Mouse (Mus musculus) CH12.LX (cell line): ENCODE data around the gene Il4. TPM values are rescaled to one million over a fixed set of nuclear protein-coding genes. Genes with fewer than 3 reads are reported as not detected.
A peak's percentile ranks its signal among the peaks of the same experiment; 100 is the strongest.

Experiments
- DNase-seq: peaks from one replicate; pipeline ENCODE4 v3.0.0-alpha.2; 2013; ENCODE audit errors: extremely low read depth
- H3K27ac ChIP-seq: 2 replicates; pipeline ENCODE4 v1.5.1; 2012; ENCODE audit warnings: low read depth, mild to moderate bottlenecking, control low read depth, moderate library complexity; ENCODE audit not compliant: insufficient read depth
- H3K27me3 ChIP-seq: replicated peaks from 2 replicates; pipeline ENCODE3; 2012; ENCODE audit warnings: inconsistent platforms
- H3K36me3 ChIP-seq, 2 experiments: replicated peaks in 1 of 2; 2 replicates each; pipeline versions ENCODE3 to v1.6.1; 2012; ENCODE audit warnings: inconsistent platforms in 1 of 2, low read length in 1 of 2, mild to moderate bottlenecking in 1 of 2, mixed read lengths in 1 of 2, moderate library complexity in 1 of 2; ENCODE audit not compliant: control insufficient read depth in 1 of 2, insufficient read depth in 1 of 2
- H3K4me1 ChIP-seq, 2 experiments: 2 replicates each; pipeline ENCODE4 v1.6.1; 2012; ENCODE audit warnings: inconsistent platforms in 1 of 2, moderate library complexity in 1 of 2; ENCODE audit not compliant: insufficient read depth in 2 of 2, control insufficient read depth in 1 of 2
- H3K4me2 ChIP-seq: 2 replicates; pipeline ENCODE4 v1.6.1; 2012; ENCODE audit warnings: low read depth, mild to moderate bottlenecking, control low read depth; ENCODE audit not compliant: poor library complexity, insufficient read depth, severe bottlenecking
- H3K4me3 ChIP-seq, 3 experiments: fragments of 150-350 bp in 1 of 3; sonication (generic) in 1 of 3; replicated peaks in 1 of 3; 2 replicates each; pipeline versions ENCODE3 to v1.5.1; 2011 to 2012; ENCODE audit warnings: low read depth in 2 of 3, low read length in 2 of 3, mild to moderate bottlenecking in 2 of 3, moderate library complexity in 2 of 3, control low read depth in 1 of 3, improper control_type of control experiment in 1 of 3, inconsistent platforms in 1 of 3, mixed read lengths in 1 of 3; ENCODE audit not compliant: poor library complexity in 1 of 3
- H3K79me2 ChIP-seq: replicated peaks from 2 replicates; pipeline ENCODE4 v1.6.1; 2012; ENCODE audit warnings: mild to moderate bottlenecking, moderate library complexity; ENCODE audit not compliant: control insufficient read depth, poor library complexity, insufficient read depth, severe bottlenecking; ENCODE audit errors: extremely low read depth
- H3K9ac ChIP-seq: 2 replicates; pipeline ENCODE4 v1.6.1; 2012; ENCODE audit warnings: low read depth, mild to moderate bottlenecking, control low read depth, moderate library complexity; ENCODE audit not compliant: insufficient read depth
- H3K9me3 ChIP-seq: replicated peaks from 2 replicates; pipeline ENCODE3; 2012; ENCODE audit warnings: low read length, inconsistent platforms, mixed read lengths
- BHLHE40 ChIP-seq: IDR thresholded peaks from 2 replicates; pipeline ENCODE4 v1.6.1; 2011; ENCODE audit warnings: mild to moderate bottlenecking, low read depth, low read length, improper control_type of control experiment
- CHD1 ChIP-seq: IDR thresholded peaks from 2 replicates; pipeline ENCODE4 v1.6.1; 2012; ENCODE audit warnings: low read depth, low read length, improper control_type of control experiment, inconsistent platforms
- CHD2 ChIP-seq: IDR thresholded peaks from 2 replicates; pipeline ENCODE4 v1.6.1; 2011; ENCODE audit warnings: low read length, improper control_type of control experiment
- ELF1 ChIP-seq: IDR thresholded peaks from 2 replicates; pipeline ENCODE4 v1.6.1; 2014; ENCODE audit warnings: low read depth, mild to moderate bottlenecking, inconsistent platforms, low read length, improper control_type of control experiment
- EP300 ChIP-seq: IDR thresholded peaks from 2 replicates; pipeline ENCODE4 v1.6.1; 2011; ENCODE audit warnings: low read length, improper control_type of control experiment
- ETS1 ChIP-seq: conservative IDR thresholded peaks from 2 replicates; pipeline ENCODE4 v1.6.1; 2012; ENCODE audit warnings: low read depth, mild to moderate bottlenecking, inconsistent platforms, low read length, improper control_type of control experiment, moderate library complexity
- GABPA ChIP-seq: IDR thresholded peaks from 2 replicates; pipeline ENCODE4 v1.6.1; 2012; ENCODE audit warnings: low read depth, low read length, improper control_type of control experiment, inconsistent platforms; ENCODE audit not compliant: insufficient replicate concordance
- HCFC1 ChIP-seq: IDR thresholded peaks from 2 replicates; pipeline ENCODE4 v1.6.1; 2012; ENCODE audit warnings: low read depth, mild to moderate bottlenecking, inconsistent platforms, low read length, improper control_type of control experiment
- IRF4 ChIP-seq: IDR thresholded peaks from 2 replicates; pipeline ENCODE4 v1.6.1; 2014; ENCODE audit warnings: low read depth, mild to moderate bottlenecking, inconsistent platforms, low read length, improper control_type of control experiment
- JUN ChIP-seq: IDR thresholded peaks from 2 replicates; pipeline ENCODE4 v1.6.1; 2011; ENCODE audit warnings: low read depth, mild to moderate bottlenecking, low read length, improper control_type of control experiment, moderate library complexity; ENCODE audit not compliant: insufficient read depth
- KAT2A ChIP-seq: IDR thresholded peaks from 2 replicates; pipeline ENCODE4 v1.6.1; 2012; ENCODE audit warnings: low read length, improper control_type of control experiment, inconsistent platforms; ENCODE audit not compliant: insufficient replicate concordance
- MAX ChIP-seq: IDR thresholded peaks from 2 replicates; pipeline ENCODE4 v1.6.1; 2011; ENCODE audit warnings: low read length, improper control_type of control experiment
- MAZ ChIP-seq: IDR thresholded peaks from 2 replicates; pipeline ENCODE4 v1.6.1; 2012; ENCODE audit warnings: low read depth, mild to moderate bottlenecking, inconsistent platforms, low read length, improper control_type of control experiment, moderate library complexity
- MEF2A ChIP-seq: IDR thresholded peaks from 2 replicates; pipeline ENCODE4 v1.6.1; 2014; ENCODE audit warnings: low read depth, mild to moderate bottlenecking, inconsistent platforms, low read length, improper control_type of control experiment, borderline replicate concordance
- MXI1 ChIP-seq: IDR thresholded peaks from 2 replicates; pipeline ENCODE4 v1.6.1; 2011; ENCODE audit warnings: mild to moderate bottlenecking, low read depth, low read length, improper control_type of control experiment
- MYC ChIP-seq: IDR thresholded peaks from 2 replicates; pipeline ENCODE4 v1.6.1; 2011; ENCODE audit warnings: low read depth, mild to moderate bottlenecking, improper control_type of control experiment, low read length
- NRF1 ChIP-seq: IDR thresholded peaks from 2 replicates; pipeline ENCODE4 v1.6.1; 2014; ENCODE audit warnings: low read depth, mild to moderate bottlenecking, inconsistent platforms, low read length, improper control_type of control experiment, moderate library complexity
- PAX5 ChIP-seq: IDR thresholded peaks from 2 replicates; pipeline ENCODE4 v1.6.1; 2012; ENCODE audit warnings: low read length, inconsistent platforms, mixed read lengths
- POLR2A ChIP-seq: IDR thresholded peaks from 2 replicates; pipeline ENCODE4 v1.6.1; 2011; ENCODE audit warnings: low read depth, mild to moderate bottlenecking, improper control_type of control experiment, low read length
- POLR2AphosphoS2 ChIP-seq: IDR thresholded peaks from 2 replicates; pipeline ENCODE4 v1.6.1; 2011; ENCODE audit warnings: low read depth, low read length, improper control_type of control experiment
- RAD21 ChIP-seq: IDR thresholded peaks from 2 replicates; pipeline ENCODE4 v1.6.1; 2011; ENCODE audit warnings: low read depth, mild to moderate bottlenecking, low read length, improper control_type of control experiment, moderate library complexity
- SIN3A ChIP-seq: IDR thresholded peaks from 2 replicates; pipeline ENCODE4 v1.6.1; 2012; ENCODE audit warnings: low read length, improper control_type of control experiment, inconsistent platforms
- TCF12 ChIP-seq: IDR thresholded peaks from 2 replicates; pipeline ENCODE4 v1.6.1; 2014; ENCODE audit warnings: low read depth, mild to moderate bottlenecking, inconsistent platforms, low read length, improper control_type of control experiment
- UBTF ChIP-seq: IDR thresholded peaks from 2 replicates; pipeline ENCODE4 v1.6.1; 2012; ENCODE audit warnings: low read depth, mild to moderate bottlenecking, inconsistent platforms, low read length, improper control_type of control experiment, moderate library complexity
- USF1 ChIP-seq: IDR thresholded peaks from 2 replicates; pipeline ENCODE4 v1.6.1; 2014; ENCODE audit warnings: low read depth, mild to moderate bottlenecking, inconsistent platforms, low read length, improper control_type of control experiment
- ZC3H11A ChIP-seq: IDR thresholded peaks from 2 replicates; pipeline ENCODE4 v1.6.1; 2012; ENCODE audit warnings: low read depth, mild to moderate bottlenecking, inconsistent platforms, low read length, improper control_type of control experiment
- ZKSCAN1 ChIP-seq: IDR thresholded peaks from 2 replicates; pipeline ENCODE4 v1.6.1; 2012; ENCODE audit warnings: low read depth, inconsistent platforms, low read length, improper control_type of control experiment, borderline replicate concordance
- ZMIZ1 ChIP-seq: IDR thresholded peaks from 2 replicates; pipeline ENCODE4 v1.6.1; 2012; ENCODE audit warnings: low read depth, mild to moderate bottlenecking, inconsistent platforms, low read length, improper control_type of control experiment
- ZNF384 ChIP-seq: IDR thresholded peaks from 2 replicates; pipeline ENCODE4 v1.6.1; 2012; ENCODE audit warnings: low read depth, low read length, improper control_type of control experiment, inconsistent platforms
- dilution Hi-C: fragments of 300-500 bp; cut with MboI; formaldehyde crosslinking; loops from 2 replicates; pipeline ENCODE4 v1.14.3; 2020; ENCODE audit warnings: low sequenced_read_pairs; ENCODE audit not compliant: extremely low pct_unique_long_range_greater_than_20kb, extremely low pct_ligation_motif_present
- in situ Hi-C: fragments of 300-500 bp; cut with MboI; formaldehyde crosslinking; loops from 3 replicates; pipeline ENCODE4 v1.14.3; 2019; ENCODE audit warnings: low sequenced_read_pairs, low pct_ligation_motif_present, low pct_unique_long_range_greater_than_20kb, mixed read lengths
- polyA plus RNA-seq: library from polyadenylated mRNA; unstranded; fragments of >175 nt; gene quantifications from 2 replicates; pipeline ENCODE4 v1.2.1, GENCODE M21; 2012; ENCODE audit warnings: low read depth; ENCODE audit not compliant: insufficient read length
- total RNA-seq, 2 experiments: library from RNA; depleted of rRNA; stranded (reverse); fragments of 300-350 nt in 1 of 2; fragments of >200 nt in 1 of 2; gene quantifications; 2 replicates each; pipeline ENCODE4 v1.2.3; 2012 to 2014

Il4 gene
- total and polyA plus RNA-seq, 3 experiments, result 19.5 to 75.5 (median 35.6) TPM

DNA sequence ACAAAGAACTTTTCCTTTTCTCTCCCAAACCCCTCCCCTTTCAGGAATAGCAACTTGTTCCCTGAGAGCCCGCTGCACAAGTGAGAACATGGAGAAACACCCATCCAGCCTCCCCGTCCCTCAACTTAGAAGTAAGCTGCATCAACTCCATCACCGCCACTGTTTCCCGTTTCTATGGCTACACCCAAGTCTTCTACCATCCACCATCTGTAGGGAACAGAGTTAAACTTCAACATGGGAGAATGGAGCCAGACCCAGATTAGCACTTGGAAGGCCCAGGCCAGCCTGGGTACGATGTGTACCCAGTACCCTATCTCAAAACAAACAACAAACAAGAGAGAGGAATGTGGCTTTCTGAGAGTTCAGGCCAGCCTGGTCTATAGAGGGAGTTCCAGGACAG lies 45.6 kb upstream of the Il4 start:
- no peak overlapping the region for H3K4me2 ChIP-seq
- TF ChIP-seq ZNF384 (no peak), JUN (no peak), ZMIZ1 (no peak), CHD1 (no peak), CHD2 (no peak), PAX5 (no peak), HCFC1 (no peak), BHLHE40 (no peak), MAZ (no peak), NRF1 (no peak)
- DNase-seq, result no peak
- H3K27ac ChIP-seq, result no peak overlapping the region
- no peaks in the 10 kb centered on the region for H3K9me3 ChIP-seq
- dilution Hi-C loops, result no loop called here
- in situ Hi-C loops, result no loop called here
- peaks cover 31 to 82% of the 10 kb centered on the region in 2 experiments for H3K4me1 ChIP-seq
- peaks cover 4% of the 10 kb centered on the region for H3K79me2 ChIP-seq
- H3K36me3 ChIP-seq, result peaks cover 43 to 74% of the 10 kb centered on the region in 2 experiments
- no peak overlapping the region for H3K4me3 ChIP-seq
- no peak overlapping the region for H3K9ac ChIP-seq
- H3K27me3 ChIP-seq, result no peaks in the 10 kb centered on the region

DNA sequence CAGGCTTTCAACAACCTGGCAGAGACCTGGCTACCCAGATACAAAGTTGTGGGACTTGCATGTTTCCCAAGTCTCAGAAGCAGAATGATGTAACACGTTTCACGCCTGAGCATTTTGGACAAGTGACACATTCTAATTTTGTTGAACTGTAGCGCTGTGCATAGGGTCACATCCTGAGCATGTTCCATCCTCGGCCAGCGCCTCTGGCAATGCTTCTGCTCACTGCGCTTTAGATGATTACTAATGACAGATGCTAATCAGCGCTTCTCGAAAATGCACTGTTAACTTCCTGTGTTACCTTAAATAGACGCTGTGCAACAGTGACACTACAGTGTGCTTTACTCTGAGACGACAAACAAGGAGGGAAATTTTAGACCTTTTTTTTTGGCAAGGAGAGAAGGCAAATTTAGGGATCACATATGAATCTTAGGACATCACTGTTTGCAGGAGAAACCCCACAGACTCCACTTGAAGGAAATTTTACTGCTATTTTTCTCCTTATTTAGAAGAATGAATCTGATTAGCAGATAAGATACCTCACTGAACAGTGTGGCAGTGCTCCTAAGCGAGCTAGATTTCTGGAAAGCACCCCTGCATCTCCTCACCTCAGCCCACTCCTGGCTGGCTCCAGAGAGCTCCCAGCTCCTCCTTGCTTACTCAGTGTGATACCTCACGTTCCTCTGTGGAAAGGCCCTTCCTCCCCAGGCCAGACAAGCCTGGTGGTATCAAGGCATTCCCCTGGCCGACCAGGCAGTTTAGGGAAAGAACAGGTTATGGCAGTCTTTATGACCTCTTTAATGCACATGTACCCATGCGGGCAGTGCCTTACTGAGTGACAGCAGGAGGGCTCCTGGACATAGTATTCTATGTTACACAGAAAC lies 44.6 kb upstream of the Il4 start:
- H3K36me3 ChIP-seq, result peaks cover 36 to 65% of the 10 kb centered on the region in 2 experiments
- no peak overlapping the region for H3K4me3 ChIP-seq
- peak; percentile 88 for DNase-seq
- H3K4me2 ChIP-seq, result peak overlapping the region; percentile 71
- in situ Hi-C loops, result no loop called here
- H3K27ac ChIP-seq, result peak overlapping the region; percentile 94
- H3K9ac ChIP-seq, result peak overlapping the region; percentile 64
- no peaks in the 10 kb centered on the region for H3K27me3 ChIP-seq
- no peaks in the 10 kb centered on the region for H3K9me3 ChIP-seq
- dilution Hi-C loops, result no loop called here
- H3K79me2 ChIP-seq, result peaks cover 11% of the 10 kb centered on the region
- H3K4me1 ChIP-seq, result peaks cover 35 to 86% of the 10 kb centered on the region in 2 experiments
- TF ChIP-seq TCF12 (peak; percentile 73; the same call in 1 of the 2 replicates), MEF2A (peak; percentile 99), MAX (peak; percentile 84), ZC3H11A (no peak), PAX5 (no peak), ZKSCAN1 (no peak), POLR2AphosphoS2 (no peak), ETS1 (peak; percentile 91), IRF4 (peak; percentile 73), ZMIZ1 (no peak; the same call in none of the 2 replicates), GABPA (no peak), ELF1 (peak; percentile 59; the same call in 1 of the 2 replicates), CHD2 (no peak), NRF1 (peak; percentile 54; the same call in 1 of the 2 replicates), POLR2A (peak; percentile 47), KAT2A (0 out of 2 replicates have a peak, but pooled peaks have one; percentile 49), MYC (peak; percentile 91), JUN (peak; percentile 51; the same call in 1 of the 2 replicates), BHLHE40 (peak; percentile 93), HCFC1 (peak; percentile 49; the same call in 1 of the 2 replicates), CHD1 (peak; percentile 96), UBTF (no peak), SIN3A (peak; percentile 95), MXI1 (peak; percentile 71), RAD21 (no peak; the same call in none of the 2 replicates), USF1 (no peak), EP300 (peak; percentile 80)
